Mouse (Mus musculus) embryo, embryonic 9.5 days (tissue): ENCODE data around the gene Rps6ka3.

Source experiments
- DNase-seq: peaks from one replicate; pipeline ENCODE4 v3.0.0-alpha.2; 2017; ENCODE audit errors: extremely low spot score

Rps6ka3 gene

GRCm38 (mm10) chrX:159321342-159321741 is 111.2 kb downstream of the Rps6ka3 start:
- peak; percentile 26 for DNase-seq

GRCm38 (mm10) chrX:159364506-159364905 is 154.4 kb downstream of the Rps6ka3 start:
- DNase-seq, result no peak

GRCm38 (mm10) chrX:159371831-159372752 is 162.0 kb downstream of the Rps6ka3 start, which contains the start of gene Eif1ax:
Gene Eif1ax (plus strand): TSS chrX:159372178.
- DNase-seq, result peak; percentile 71

GRCm38 (mm10) chrX:159372753-159373144 is 162.6 kb downstream of the Rps6ka3 start:
- DNase-seq, result no peak

GRCm38 (mm10) chrX:159387105-159387504 is 177.0 kb downstream of the Rps6ka3 start:
- no peak for DNase-seq

GRCm38 (mm10) chrX:159388953-159389352 is 178.8 kb downstream of the Rps6ka3 start:
- DNase-seq, result no peak

- no peak for DNase-seq
Observed at GRCm38 (mm10) chrX:159390347-159390962, 180.3 kb downstream of the Rps6ka3 start.

- DNase-seq, result no peak
Observed at GRCm38 (mm10) chrX:159391239-159391638, 181.1 kb downstream of the Rps6ka3 start.

GRCm38 (mm10) chrX:159409253-159409652 is 199.1 kb downstream of the Rps6ka3 start:
- peak; percentile 12 for DNase-seq

GRCm38 (mm10) chrX:159414130-159414828 is 204.2 kb downstream of the Rps6ka3 start, which contains the start of gene Map7d2:
Gene Map7d2 (plus strand): TSS chrX:159414572.
- peak; percentile 36 for DNase-seq

GRCm38 (mm10) chrX:159414829-159415673 is 204.9 kb downstream of the Rps6ka3 start:
- peak; percentile 6 for DNase-seq
